Mouse (Mus musculus): ENCODE measurements at regions not wholly inside any gene's neighbourhood (a gene's known extent, or its start where the extent isn't known, plus 50 kb on each side); places are given as distances from the start of the nearest gene placed in this dataset.
"Not testable (repeated sequence)": the region's sequence is repeated elsewhere in the genome, so short reads cannot be mapped to it uniquely, and the experiment has no call there.

DNA sequence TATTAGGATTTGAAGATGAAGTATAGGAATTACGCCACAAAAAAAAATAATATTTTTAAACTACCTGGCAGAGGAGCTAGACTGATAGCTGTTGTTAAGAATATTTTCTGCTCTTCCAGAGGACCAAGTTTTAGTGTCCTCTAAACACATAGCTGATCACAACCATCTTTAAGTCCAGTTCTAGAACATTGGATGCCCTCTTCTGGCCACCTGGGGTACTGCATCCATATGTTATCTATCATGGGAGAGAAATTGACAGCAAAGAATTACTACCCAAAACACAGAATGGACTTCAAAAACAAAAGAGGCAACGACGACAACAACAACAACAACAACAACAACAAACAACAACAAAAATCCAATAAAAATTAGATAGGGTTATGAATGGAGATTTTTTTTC lies 71.0 kb upstream of the Prl4a1 start:
- no peak for TF ChIP-seq POLR2A (IDR thresholded peaks at IDR 0.05; ENCODE audit: borderline replicate concordance, insufficient read depth, low read length)
- no peak for TF ChIP-seq CTCF (IDR thresholded peaks at IDR 0.05; ENCODE audit: borderline replicate concordance, insufficient read depth, low read depth, low read length)
- Histone ChIP-seq H3K4me3 (replicated peaks; ENCODE audit: insufficient read depth, low read depth, low read length) (no peak overlapping the region), H3K4me1 (ENCODE audit: control insufficient read depth, insufficient read depth, low read length) (no peaks in the 10 kb centered on the region), H3K27ac (ENCODE audit: insufficient read depth, low read length) (no peak overlapping the region), H3K27me3 (ENCODE audit: control insufficient read depth, insufficient read depth, low read length) (no peaks in the 10 kb centered on the region)
- DNase-seq = peak; percentile 19 to 26
- 54% methylated on average over 3 of the region's 3 CpGs for WGBS

DNA sequence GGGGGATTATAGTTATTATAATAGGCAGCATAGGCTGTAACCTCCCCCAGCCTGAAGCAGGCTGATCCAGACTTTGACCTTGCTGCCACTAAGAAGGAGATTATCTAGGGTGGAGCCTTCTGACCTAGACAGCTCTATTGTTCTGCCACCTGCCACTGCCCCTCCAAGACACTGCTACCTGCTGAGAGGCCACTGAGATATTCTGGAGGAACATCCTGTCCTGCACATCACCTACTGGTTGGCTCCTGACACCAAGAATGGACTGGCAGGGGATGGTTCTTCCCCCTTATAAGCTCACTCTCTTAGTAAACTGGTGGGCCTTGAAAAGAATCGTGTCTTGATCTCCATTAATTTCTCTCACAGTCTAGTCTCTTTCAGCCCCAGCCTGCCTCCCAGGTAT lies 55.6 kb upstream of the Prl4a1 start:
- H3K27ac ChIP-seq (ENCODE audit: insufficient read depth, low read length); H3K4me3 ChIP-seq (replicated peaks; ENCODE audit: insufficient read depth, low read depth, low read length); DNase-seq; H3K27me3 ChIP-seq (ENCODE audit: control insufficient read depth, insufficient read depth, low read length); H3K4me1 ChIP-seq (ENCODE audit: control insufficient read depth, insufficient read depth, low read length): not testable (repeated sequence)
- 81% methylated on average over 1 of the region's 1 CpGs for WGBS

GRCm38 (mm10) chr13:27962381-27962780 lies 53.6 kb upstream of the Prl4a1 start:
- H3K27ac ChIP-seq (ENCODE audit: insufficient read depth, low read length); H3K4me1 ChIP-seq (ENCODE audit: control insufficient read depth, insufficient read depth, low read length); H3K27me3 ChIP-seq (ENCODE audit: control insufficient read depth, insufficient read depth, low read length); DNase-seq; H3K4me3 ChIP-seq (replicated peaks; ENCODE audit: insufficient read depth, low read depth, low read length): not testable (repeated sequence)
- WGBS = 66% methylated on average over 2 of the region's 2 CpGs

DNA sequence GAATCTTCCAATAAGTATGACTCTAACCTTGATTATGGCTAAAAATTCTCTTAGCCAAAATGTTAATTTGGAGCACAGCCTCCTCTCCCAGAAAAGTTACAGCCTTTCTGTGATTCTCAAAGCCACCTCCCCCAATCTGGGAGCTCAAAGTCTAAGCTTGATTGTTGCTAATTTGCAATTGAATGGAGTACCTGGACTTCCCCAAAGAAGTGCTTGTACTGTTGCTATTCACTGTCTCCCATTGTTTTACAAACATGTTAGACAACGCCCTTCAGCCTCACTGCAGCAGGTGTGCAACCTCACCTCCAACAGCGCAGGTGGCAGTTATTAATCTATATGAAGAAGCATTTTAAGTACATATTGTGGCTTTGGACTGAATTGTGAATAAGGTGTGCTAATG lies 50.0 kb upstream of the Prl4a1 start:
- not testable (repeated sequence) for H3K4me1 ChIP-seq (ENCODE audit: control insufficient read depth, insufficient read depth, low read length); H3K4me3 ChIP-seq (replicated peaks; ENCODE audit: insufficient read depth, low read depth, low read length); H3K27ac ChIP-seq (ENCODE audit: insufficient read depth, low read length); H3K27me3 ChIP-seq (ENCODE audit: control insufficient read depth, insufficient read depth, low read length); DNase-seq
- WGBS = 96% methylated on average over 2 of the region's 2 CpGs
